Mouse (Mus musculus): Measurements from ENCODE around the gene Pld5.

Pld5 gene

DNA sequence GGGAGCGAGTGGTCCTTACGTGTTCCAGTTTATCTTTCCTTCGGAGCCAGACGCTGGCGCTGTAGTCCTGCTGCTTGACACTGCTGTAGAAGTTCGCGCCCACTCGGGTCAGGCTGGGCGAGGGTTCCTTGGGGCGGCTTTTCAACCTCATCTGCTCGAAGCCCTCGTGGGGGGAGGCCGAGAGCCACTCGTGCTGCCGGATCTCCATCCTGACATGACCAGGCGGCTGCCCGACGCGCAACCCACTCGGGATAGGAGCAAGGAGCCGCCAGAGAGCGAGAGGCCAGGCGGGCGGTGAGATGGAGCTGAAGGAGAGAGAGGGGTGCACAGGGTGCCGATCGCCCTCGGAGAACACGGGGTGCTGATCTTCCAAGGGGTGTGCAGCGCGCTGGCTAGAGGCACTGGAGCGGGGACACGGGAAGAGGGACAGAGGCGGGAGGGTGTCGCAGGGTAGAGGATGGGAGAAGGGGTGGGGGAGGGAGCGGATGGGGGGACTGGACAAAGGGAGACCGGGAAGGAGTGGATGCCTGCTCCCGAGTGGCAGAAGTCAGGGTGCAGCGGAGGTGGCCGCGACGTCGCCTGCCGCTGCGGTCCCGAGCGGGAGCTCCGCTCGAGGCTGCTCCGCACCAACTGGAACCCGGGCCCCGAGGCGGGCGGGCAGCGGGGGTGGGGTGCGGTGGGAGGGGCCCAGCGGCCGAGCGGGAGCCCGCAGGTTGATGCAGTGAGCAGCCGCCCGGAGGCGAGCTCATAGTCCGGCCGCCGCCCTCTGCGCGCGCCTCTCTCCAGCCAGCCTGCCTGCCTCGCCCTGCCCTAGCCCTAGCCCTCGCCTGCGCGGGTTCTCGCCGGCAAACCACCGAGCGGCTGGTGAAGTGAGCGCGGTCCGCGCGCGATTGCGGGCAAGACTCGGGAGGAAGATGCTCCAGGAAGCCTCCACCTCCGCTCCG lies at the start of gene Pld5:
Gene Pld5, minus strand, starts transcription at position 646 of the 944 bp plus-strand sequence.
- DNase-seq = no peak

DNA sequence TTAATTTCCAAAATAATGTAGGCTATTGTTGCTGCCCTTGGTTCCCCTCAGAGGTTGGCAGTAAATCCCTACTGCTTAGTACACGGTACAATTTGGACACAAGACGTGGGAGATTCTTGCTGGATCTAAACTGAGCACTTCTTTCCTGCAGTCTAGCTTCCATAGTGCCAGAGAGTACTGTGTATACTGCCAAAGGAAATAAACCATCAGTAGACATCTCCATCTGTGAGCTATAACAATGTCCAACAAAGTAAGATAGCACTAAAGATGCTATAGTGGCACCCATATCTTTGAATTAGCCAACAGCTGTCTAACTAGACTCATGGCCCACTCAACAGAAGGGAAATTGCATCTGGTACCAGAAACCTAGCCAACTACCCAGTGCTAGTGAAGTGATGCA lies 40.0 kb upstream of the Pld5 start:
- DNase-seq = no peak

DNA sequence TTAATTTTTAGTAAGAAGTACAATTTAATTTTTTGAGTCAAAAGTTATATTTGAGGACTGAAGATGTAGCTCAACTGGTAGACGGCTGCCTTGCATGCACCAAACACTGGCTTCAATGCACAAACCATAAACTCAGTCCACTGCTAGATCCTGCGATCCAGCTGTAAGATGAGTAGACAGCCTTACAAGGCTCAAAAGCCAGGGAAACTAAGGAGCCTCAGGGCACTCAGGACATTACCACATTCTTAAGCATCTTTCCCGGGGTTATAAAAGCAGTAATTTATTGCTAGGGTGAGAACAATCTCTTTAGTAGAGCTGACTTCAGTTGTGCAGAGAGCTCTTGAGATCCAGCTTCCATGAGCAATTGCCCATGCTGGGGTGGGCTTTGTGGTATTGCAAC lies 35.1 kb upstream of the Pld5 start:
- DNase-seq = no peak

DNA sequence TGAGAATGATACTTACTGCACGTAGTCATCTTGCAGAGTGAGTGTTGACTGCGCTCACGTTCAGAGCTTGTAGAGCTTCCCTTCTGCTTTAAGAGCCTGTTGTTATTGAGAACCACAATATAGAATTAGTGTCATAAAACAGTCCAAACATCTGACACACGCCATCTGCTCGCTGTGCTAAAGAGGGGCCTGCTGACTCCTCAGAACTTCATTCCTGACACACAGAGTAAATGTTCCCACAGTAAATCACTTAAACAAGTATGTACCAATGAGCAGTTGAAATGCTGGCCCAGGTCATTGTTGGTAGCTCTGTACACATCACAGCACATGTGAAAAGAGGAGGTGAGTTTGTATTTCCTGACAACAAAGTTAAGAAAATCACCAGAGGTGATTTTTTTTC lies 14.3 kb upstream of the Pld5 start:
- no peak for DNase-seq

DNA sequence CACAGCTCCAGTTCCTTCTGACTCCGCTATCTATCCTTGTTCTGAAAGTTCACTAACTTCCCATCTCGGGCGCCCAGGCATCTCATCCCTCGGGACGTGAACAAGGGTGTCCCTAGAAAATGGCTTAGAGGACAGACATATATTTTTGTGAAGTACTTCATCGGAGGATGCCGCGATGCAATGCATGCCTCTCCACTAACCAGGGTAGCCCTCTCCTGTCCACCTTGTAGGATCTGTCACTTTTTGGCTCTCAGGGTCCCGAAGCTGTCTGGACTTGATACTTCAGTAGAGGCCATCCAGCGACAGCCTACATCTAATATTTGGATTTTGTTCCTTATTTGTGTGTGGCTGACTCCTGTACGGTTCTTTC lies 484 bp upstream of the Pld5 start:
- DNase-seq = peak; percentile 4

DNA sequence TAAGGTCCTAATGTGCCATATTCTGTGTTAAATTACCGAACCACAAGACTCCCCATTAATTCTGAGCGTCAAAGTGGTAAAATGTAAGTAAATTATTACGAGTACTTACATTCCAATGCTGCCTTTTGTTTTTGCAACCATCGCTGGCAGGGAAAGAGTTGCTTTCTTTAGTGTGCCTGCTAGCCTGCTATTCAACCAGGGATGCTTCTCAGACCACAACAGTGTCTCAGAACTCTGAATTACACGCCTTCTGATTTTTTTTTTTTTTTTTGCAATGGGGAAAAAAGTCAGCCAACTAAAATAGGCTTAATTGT lies 26.4 kb downstream of the Pld5 start:
- no peak for DNase-seq

DNA sequence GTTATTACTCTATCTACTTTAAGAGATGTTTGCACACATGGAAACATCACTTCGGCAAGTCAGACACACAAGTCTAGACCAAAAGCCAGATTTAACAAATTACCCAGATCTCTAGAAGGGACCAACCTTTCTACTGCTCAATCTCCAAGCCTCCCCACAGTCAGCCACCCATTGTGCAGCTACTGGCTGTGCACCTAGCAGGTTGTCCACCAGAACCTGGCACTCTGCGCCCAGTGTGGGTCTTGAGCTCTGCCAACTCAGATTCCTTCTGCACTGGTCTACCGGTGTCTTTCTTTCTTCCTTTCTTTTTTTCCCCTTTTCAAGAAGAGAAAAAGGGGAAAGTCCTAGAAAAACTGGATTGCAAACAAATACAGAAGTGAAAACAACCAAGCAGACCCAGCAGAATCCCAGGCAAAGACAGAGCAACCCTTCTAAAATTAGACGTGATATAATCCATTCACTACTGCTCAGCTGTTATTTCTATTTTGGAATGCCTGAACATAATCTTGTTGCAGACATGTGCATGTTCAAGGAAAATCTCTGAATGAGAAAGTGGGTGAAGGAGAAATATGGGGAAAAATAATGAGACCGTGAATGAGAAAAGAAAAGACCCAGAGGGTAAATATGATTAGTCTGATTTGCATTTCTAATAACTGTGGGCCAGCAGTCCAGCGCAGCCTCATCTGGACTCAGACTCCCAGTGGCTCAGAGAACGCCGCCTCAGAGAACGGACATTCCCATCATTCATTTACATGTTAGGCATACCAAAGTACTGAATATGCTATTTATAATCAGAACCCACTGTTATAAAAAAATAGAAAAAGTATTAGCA lies 27.0 kb downstream of the Pld5 start:
- DNase-seq = no peak

DNA sequence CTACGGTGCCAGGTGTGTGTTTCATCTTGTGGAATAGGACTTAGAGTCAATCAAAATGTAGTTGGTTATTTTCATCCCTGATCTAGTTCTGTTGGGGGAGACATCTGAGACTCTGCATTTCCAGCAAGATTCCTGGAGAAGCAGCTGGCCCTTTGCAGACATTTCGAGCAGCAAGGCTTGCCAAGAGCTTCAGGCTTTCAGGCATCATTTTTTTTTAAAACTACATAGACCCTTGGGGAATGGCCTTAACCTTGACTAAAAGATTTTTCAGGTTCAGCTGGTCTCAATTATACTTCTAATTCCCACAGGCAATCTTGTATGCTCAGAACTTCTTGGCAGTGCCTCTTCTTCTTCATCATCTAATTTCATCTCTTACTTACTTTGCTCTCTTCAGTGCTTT lies 35.9 kb downstream of the Pld5 start:
- no peak for DNase-seq

DNA sequence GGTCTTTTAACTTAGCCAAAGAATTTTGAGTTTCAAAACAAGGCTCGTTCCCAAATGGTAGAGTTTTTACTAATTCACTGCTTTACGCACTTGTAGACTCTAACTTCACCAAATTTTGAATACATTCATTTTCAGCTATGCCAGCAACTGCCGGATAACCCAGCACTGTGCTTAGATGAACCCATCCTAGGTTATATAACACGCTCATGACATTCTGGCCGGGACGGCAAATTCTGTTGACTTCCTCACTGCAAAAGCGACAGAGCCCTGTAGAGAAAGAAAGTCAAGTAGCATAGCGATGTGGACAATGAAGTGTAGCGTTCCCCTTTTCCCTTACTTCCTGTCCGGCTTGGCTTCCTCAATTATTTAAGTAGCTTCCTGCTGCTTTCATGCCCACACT lies 51.3 kb downstream of the Pld5 start:
- DNase-seq = no peak

DNA sequence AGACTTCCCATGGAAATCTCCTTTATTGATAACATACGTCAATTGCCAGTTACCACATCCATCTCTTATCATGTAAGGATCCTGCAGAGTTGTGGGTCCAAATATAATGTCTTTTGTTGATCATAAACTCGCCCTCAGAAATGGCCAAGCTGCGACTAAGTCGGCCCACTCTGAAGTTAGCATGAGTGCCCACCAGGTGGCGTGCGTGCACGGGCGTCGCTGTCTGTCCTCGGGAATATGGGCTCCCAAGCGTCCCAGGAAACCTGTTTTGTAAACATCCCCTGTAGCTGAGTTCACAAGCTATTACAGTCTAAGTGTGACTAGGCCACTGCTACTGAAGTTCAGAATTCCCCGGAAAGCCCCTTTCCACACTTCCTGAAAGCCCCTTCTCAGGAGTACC lies 51.9 kb downstream of the Pld5 start:
- peak; percentile 69 for DNase-seq

DNA sequence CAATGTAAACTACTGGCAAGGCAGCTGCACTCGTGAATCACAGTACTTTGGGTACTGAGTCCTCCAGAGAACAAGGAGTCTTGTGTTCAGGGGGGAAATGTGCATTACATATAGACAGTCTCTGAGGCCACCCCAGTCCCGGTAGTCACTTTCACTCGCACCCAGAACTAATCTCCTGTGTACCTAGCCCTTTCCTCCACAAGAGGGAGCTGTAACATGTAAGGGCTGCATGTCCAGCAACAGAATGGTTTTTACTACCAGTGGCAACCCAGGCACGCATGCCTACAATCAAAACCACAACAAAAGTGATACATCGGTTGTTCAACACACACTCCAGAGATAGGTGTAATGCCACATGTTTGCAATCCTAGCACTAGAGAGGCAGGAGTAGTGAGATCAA lies 56.9 kb downstream of the Pld5 start:
- no peak for DNase-seq

DNA sequence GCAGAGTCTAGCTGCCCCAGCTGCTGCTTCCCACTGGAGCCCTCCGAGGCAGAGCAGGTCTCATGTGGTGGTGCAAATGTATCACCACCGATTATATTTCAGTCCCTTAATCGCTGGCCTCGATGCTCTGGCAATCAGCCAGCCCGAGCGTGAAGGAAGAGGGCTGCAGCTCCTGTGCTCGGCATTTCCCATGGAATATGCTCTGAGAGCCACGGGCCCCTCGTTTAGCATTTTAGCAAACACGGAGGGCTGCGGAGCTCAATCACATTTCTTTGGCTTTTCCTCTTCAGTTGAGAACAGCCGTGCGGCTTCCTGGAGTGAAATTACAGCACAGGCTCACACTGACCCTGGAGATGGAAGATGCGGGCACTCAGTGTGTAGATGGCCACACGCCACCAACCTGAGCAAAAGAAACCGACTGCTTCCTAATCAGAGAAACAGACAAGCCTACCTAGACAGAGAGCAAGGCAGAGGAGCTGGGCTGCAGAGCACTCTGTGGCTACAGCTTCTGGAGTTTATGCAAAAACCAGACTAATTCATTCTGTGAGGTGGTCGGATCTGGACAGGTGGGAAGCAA lies 61.4 kb downstream of the Pld5 start:
- DNase-seq = peak; percentile 3

DNA sequence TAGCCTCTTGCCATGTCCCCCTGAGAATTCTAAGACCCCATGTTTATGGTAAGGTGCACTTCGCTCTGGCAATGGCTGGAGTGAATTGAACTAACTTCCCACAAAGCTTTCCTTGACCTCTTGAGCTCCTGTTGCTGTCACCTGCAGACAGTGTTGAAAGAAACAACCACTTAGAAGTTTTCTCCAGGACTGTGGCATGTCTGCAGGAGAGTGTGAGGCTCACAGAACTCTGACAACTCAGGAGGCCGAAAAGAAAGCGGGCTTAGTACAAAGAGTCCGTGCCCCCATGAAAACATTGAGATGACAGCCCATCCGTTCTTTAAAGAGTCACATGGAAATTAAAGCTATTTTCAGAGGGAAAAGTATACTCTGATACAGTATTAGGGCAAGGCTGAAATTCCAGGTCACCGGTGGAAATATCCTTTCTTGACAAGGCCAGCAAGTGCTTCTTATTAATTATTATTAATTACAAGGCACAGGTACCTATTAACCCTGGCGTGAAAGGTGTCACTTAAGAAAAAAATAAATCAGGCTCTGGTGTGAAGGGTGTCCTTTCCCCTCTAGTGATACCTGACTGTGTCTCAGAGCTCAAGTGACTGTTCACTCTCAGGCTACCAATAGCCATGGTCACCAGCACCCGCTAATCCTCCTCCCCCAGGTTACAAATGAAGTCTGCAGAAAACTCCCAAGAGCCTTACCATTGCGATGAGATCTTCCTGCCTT lies 62.0 kb downstream of the Pld5 start:
- DNase-seq = no peak

DNA sequence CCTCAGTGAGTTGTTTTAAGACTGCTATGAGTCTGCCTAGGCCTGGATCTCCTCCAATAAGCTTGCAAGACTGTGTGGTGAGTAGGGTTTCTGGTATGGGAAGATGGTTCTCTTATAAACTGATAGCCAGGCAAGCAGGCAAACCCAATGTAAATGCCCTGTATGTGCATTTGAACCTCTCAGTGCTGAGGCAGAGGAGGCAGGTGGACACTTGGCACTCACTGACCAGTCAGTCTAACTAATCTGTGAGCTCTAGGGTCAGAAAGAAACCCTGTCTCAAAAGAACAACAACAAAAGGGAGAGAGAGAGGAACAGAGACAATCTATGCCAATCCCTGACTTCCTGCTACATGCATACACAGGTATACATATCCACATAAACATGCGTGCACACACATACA lies 64.3 kb downstream of the Pld5 start:
- no peak for DNase-seq

DNA sequence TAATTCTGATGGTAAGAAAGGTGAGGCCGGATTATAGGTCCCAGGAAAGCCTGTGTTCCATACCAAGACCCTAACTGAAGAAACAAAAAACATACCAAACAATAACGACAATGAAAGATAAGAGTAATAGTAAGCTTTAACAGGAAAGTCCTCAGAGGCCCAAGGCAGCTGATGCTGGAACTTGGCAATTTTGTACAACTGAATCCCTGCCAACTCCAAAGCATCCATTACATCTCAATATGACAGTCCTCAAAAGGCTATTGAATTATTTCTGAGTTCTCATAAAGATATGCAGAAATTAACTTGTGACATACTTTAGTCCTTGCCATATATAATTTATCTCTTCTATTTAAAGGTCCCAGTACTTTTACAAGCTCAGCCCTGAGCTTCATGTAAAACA lies 67.1 kb downstream of the Pld5 start:
- DNase-seq = no peak

DNA sequence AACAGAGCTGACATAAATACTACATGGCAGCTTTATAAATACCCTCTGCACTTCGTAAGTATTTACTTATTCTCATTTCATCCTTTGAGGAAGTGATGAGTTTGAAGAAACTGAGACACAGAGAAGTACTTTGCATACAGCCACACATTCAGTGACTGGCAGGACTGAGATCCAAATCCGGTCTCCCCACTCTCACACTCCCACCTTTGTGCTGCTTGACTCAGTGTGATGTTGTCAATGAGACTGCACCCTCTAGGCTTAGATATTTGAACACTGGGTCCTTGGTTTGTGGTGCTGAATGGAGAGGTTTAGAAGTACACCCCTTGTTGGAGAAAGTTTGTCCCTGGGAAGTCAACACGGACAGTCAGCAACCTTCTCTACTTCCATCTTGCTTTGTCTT lies 72.8 kb downstream of the Pld5 start:
- DNase-seq = no peak

DNA sequence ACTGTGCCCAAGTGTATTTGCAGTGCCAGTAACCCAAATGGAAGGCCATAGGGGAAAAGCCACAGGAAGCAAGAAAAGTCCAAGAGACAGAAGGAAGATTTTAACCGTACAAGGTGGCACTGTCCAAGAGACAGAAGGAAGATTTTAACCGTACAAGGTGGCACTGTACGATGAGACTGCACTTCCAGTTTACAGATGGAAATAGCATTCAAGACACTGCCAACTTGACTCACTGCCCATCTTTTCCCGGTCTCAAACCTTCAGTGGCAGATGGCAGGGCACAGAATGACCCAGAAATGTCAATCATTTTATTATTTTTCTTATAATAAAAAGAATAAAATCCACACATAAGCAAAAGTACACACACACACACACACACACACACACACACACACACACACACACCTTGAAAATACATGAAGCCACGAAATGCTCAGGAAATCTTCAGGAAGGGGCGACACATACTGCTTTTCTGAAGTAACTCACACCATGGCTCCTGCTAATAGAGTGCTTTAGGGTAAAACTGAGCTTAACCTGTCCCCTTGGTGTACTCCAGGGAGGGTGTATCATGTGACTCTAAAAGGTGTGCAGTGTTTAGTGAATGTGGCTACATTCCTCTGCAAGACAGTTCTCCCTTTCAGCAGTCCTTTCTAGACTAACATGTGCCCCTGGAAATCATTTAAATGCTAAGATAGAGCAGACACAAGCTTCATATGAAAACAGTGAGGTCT lies 77.9 kb downstream of the Pld5 start:
- DNase-seq = no peak

DNA sequence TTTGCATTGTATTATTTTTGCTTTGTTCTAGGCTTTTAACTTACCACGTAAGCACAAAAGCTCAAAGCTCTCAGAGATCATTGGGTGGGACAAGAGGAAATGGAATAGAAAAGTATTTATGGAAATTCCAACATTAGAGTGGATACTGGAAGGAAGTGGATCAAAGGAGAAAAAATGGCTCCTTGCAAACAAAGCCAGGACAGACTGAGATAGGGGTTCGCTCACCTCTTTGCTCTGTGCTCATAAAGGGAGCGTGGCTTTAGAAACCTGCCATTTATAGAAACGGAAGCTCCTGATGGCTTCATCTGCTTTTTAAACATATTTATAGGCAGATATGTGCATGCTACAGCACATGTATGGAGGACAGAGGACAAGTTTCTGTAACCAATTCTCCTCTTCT lies 78.8 kb downstream of the Pld5 start:
- no peak for DNase-seq

DNA sequence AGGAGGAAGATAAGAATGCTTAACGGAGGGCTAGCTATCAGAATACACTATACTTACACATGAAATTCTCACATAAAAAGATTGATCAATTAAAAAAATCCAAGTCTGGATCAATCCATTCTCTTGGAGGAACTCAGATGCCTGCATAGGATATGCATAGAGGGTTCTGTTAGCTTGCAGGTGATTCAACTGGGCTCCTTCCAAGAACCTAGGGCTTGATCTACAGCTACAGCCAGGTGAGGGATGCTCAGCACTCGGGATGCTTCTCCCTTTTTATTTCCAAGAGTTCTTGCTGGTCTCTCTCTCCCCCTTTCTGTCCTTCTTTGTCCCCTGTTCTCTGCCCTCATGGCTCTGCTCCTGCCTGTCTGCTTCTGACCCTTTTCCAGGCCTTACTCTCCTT lies 80.4 kb downstream of the Pld5 start:
- no peak for DNase-seq

DNA sequence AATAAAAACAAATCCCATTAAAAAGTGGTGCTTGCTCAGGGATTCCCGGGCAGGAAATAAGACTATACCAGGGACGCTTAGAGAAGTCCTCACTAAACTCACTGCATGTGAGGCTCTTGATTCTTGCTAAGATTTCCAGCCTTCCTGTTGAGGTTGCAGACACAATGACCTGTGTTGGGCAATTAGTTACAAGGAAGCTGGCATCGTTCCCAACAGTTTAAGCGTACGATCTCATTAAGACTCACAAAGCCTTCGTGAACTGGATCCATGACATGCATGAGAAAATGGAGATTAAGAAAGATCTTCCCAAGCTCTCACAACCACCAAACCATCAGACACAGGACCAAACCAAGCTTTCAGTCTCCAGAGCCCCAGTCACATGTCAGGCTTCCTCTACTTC lies 91.1 kb downstream of the Pld5 start:
- no peak for DNase-seq

DNA sequence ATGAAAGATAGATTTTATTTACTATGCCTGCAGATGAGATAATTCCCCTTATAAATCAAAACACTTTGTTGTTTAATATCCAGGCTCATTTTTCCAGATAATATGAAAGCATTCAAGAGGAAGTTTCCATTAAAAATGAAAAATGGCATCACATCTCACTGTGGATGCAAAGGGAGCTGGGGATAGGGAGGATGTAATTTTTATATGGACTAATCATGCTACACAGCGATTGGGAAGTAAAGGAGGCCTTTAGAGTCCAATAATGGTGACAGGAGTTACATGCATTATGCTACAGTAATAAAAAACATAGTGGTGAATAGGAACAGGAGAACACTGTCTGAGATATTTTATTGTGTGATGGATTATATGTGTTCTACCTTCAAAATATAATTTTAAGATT lies 100.1 kb downstream of the Pld5 start:
- no peak for DNase-seq

DNA sequence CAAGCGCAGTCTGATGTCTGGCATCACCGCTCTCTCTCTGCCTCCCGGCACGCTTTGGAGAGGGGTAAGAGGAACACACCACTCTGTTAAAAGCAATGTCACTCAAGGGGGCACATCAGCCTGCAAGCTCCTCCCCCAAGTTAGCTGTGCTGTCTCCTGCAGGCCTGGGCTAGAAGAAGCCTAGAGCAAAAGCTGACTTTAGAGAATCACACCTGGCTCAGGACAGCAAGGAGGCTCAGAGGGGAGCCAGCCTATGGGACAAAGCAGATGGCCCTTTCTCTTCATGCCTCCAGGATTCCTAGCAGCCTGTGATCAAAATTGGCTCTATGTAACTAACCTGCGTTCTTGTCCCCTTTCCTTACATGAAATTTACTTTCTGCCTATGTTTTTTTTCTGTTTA lies 107.3 kb downstream of the Pld5 start:
- no peak for DNase-seq

DNA sequence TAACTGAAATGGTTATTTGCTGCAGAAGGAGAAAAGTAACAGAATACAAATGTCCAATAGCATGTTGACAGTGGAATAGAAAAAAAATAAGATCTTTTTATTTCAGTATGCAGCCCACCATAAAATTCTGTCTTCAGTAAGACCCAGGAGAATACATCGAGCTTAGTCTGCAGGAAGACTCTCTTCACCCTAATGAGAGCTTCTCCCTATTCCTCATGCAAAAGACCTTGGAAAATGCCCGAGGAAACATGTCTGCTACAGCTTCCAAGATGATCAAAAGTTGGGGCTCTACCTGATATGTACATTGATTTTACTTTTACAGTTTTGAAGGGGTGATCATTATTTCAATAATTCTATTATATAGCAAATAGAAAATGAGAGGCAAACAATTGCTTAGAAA lies 108.0 kb downstream of the Pld5 start:
- no peak for DNase-seq

Measured in kidney, adult 18-20 months (tissue).